Mouse (Mus musculus) activated CD4-positive, CD25-positive, alpha-beta regulatory T cell (primary cell): ENCODE data around the gene Lpcat1. TPM values are rescaled to one million over a fixed set of nuclear protein-coding genes. Genes with fewer than 3 reads are reported as not detected.

Experiments used
- polyA plus RNA-seq, 2 experiments: library from polyadenylated mRNA; unstranded; fragments of 100-300 nt; shearing (Covaris generic); gene quantifications; one replicate each; pipeline ENCODE4 v1.2.1; 2017

The Lpcat1 gene
- 10 to 100 TPM; 56.1 to 57.6 TPM for polyA plus RNA-seq

DNA sequence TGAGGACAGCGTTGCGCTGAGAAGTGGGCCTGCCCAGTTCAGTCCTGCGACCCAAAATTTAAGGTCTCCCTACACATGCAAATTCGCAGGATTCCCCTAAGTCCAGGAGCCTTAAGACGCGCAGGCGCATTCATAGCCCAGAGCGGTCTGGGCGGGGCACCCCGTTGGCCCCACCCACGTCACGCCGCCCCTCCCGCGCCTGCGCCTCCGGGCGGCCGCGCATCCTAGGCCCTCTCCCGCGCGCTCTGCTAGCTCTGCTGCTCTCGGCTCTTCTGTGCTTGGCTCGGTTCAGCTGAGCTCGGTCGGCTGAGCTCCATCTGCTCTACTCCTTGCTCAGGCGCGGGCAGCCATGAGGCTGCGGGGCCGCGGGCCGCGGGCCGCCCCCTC is at the start of gene Lpcat1:
Lpcat1 (plus strand) TSS at position 164 of the 387 bp plus-strand sequence.

DNA sequence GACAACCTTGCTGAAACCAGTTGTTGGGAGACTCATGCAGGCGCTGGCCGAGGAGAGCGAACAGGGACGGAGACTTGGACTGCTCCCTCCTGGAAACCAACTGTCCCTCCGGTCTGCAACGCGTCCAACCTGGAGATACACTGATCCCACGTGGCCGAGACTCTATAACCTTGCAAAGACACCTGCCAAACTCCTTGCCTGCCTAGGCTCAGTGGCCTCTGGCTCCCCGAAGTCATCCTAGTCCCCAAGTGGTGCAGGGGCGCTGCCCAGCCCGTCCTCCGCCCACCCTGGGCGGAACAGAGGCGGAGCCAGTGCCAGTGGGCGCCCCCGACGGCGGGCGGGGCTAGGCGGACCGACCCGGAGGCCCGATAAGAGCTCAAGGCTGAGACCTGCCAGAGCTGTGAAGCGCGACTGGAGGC is 69.4 kb downstream of the Lpcat1 start, which contains the start of gene Slc6a3:
Slc6a3 (plus strand) TSS at position 345 of the 419 bp plus-strand sequence.

Other genes with a start within 250 kb of the Lpcat1 start
- not detected for gene Irx4, start 206.7 kb upstream of the Lpcat1 start, polyA plus RNA-seq
- gene Mrpl36, start 138.7 kb upstream of the Lpcat1 start, polyA plus RNA-seq, result 100 to 1,000 TPM; 114 to 150 TPM
- 100 to 1,000 TPM; 166 to 215 TPM for gene Ndufs6, start 138.7 kb upstream of the Lpcat1 start, polyA plus RNA-seq
- gene Slc6a3, start 69.5 kb downstream of the Lpcat1 start, polyA plus RNA-seq, result under 1 TPM in 1 of 2 experiments, not detected in 1; 0.09 TPM
- gene Clptm1l, start 136.8 kb downstream of the Lpcat1 start, polyA plus RNA-seq, result 100 to 1,000 TPM; 217 to 219 TPM
- 1 to 10 TPM; 2.6 to 5.8 TPM for gene Tert, start 159.7 kb downstream of the Lpcat1 start, polyA plus RNA-seq
- not detected for gene Slc6a18, start 210.8 kb downstream of the Lpcat1 start, polyA plus RNA-seq
- under 1 TPM in 1 of 2 experiments, not detected in 1; 0.50 TPM for gene Slc6a19, start 237.7 kb downstream of the Lpcat1 start, polyA plus RNA-seq